Mouse (Mus musculus): ENCODE measurements around the gene Sh3pxd2b. TPM values are rescaled to one million over a fixed set of nuclear protein-coding genes. Genes with fewer than 3 reads are reported as not detected.

Gene Sh3pxd2b
- 33.3 and 48.4 TPM in 2 replicates for polyA plus RNA-seq (2012; rRNA removed)

- TF ChIP-seq CTCF (IDR thresholded peaks at IDR 0.05; ENCODE audit: borderline replicate concordance, extremely low read depth, insufficient read depth, insufficient read length) = no peak
- TF ChIP-seq POLR2A (IDR thresholded peaks at IDR 0.05; ENCODE audit: borderline replicate concordance, extremely low read depth, insufficient read depth, insufficient read length, poor library complexity, severe bottlenecking) = peak; percentile 75; the same call in 1 of the 2 replicates
- peak; percentile 80 for DNase-seq (ENCODE audit: low read depth)
These were observed at the start of gene Sh3pxd2b for GRCm38 (mm10) chr11:32347607-32348432. Sh3pxd2b (plus strand) TSS chr11:32347820.

- no peak for DNase-seq (ENCODE audit: low read depth)
- TF ChIP-seq POLR2A (IDR thresholded peaks at IDR 0.05; ENCODE audit: borderline replicate concordance, extremely low read depth, insufficient read depth, insufficient read length, poor library complexity, severe bottlenecking) = no peak
These were observed 49.6 kb upstream of the Sh3pxd2b start for GRCm38 (mm10) chr11:32297866-32298531.

GRCm38 (mm10) chr11:32298532-32298918, 49.1 kb upstream of the Sh3pxd2b start:
- TF ChIP-seq CTCF (IDR thresholded peaks at IDR 0.05; ENCODE audit: borderline replicate concordance, extremely low read depth, insufficient read depth, insufficient read length) (no peak), POLR2A (IDR thresholded peaks at IDR 0.05; ENCODE audit: borderline replicate concordance, extremely low read depth, insufficient read depth, insufficient read length, poor library complexity, severe bottlenecking) (no peak)

DNA sequence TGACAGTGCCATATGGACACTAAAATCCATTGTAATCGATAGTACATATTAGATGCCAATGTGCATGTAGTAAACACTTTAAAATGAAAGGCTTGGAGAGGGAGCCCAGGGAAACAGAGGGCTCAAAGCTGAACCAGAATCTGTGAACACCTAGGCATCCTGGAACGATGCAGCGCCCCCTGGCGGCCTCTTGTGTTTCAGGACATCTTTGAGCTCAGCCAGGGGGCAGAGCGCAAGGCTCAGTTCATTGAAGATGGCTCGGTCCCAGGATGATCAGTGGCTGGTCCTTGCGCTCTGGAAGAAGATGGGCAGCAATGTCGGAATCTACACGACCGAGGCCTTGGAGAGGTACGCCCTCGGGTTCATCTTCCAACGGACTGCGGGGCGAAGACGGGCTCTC, 47.8 kb upstream of the Sh3pxd2b start, which contains the start of gene Hbq1a:
Gene Hbq1a (plus strand): TSS at position 205 of the 400 bp plus-strand sequence.
- peak; percentile 67 for TF ChIP-seq CTCF (IDR thresholded peaks at IDR 0.05; ENCODE audit: borderline replicate concordance, extremely low read depth, insufficient read depth, insufficient read length)
- DNase-seq (ENCODE audit: low read depth) = peak; percentile 49

More at GRCm38 (mm10) chr11:32298532-32298918, 49.1 kb upstream of the Sh3pxd2b start:
- DNase-seq (ENCODE audit: low read depth) = no peak

DNA sequence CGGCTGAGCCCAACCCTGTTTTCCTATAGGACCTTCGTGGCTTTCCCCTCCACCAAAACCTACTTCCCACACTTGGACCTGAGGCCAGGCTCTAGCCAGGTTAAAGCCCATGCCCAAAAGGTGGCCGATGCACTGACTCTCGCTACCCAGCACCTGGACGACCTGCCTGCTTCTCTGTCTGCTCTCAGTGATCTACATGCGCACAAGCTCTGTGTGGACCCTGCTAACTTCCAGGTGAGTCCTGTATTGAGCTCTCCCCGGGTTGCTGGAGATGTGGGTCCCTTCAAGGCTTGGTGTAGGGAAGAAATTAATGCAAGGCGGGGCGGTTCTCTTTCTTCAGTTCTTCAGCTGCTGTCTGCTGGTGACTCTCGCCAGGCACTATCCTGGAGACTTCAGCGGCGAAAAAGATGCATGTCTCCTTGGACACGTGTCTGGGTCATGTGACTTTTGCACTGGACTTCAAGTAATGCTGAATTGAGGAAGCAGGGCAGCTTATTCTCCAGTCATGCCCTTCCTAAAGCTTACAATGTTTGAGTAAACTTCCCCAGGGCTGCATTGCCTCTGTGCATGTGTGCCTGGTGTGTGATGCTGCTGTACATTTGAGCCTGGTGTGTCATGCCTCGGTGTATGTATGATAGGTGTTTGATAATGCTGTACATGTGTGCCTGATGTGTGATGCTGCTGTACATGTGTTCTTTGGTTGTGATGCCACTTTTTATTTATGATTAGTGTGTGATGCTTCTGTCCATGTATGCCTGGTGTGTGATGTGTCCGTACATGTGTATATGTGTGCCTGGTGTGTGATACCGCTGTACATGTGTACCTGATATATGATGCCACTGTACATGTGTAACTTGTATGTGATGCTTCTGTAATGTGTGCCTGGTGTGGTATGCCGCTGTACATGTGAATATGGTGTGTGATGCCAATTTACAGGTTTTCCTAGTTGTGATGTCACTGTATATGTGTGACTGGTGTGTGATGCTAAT, 47.0 kb upstream of the Sh3pxd2b start:
- TF ChIP-seq POLR2A (IDR thresholded peaks at IDR 0.05; ENCODE audit: borderline replicate concordance, extremely low read depth, insufficient read depth, insufficient read length, poor library complexity, severe bottlenecking) (no peak), CTCF (IDR thresholded peaks at IDR 0.05; ENCODE audit: borderline replicate concordance, extremely low read depth, insufficient read depth, insufficient read length) (no peak)
- DNase-seq (ENCODE audit: low read depth) = peak; percentile 13

DNA sequence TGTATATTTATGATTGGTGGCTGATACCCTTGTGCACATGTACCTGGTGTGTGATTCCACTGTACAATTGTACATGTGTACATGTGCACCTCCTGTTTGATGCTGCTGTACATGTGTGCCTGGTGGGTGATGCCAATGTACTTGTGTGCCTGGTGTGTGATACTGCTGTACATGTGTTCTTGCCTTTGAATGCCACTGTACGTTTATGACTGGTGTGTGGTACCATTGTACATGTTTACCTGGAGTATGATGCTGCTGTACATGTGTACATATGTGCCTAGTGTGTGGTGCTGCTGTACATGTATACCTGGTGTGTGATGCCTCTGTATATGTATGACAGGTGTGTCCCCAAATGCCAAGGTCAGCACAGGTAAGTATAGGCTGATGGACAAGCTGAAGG, 46.1 kb upstream of the Sh3pxd2b start:
- DNase-seq (ENCODE audit: low read depth) = no peak
- no peak for TF ChIP-seq CTCF (IDR thresholded peaks at IDR 0.05; ENCODE audit: borderline replicate concordance, extremely low read depth, insufficient read depth, insufficient read length)
- no peak for TF ChIP-seq POLR2A (IDR thresholded peaks at IDR 0.05; ENCODE audit: borderline replicate concordance, extremely low read depth, insufficient read depth, insufficient read length, poor library complexity, severe bottlenecking)

DNA sequence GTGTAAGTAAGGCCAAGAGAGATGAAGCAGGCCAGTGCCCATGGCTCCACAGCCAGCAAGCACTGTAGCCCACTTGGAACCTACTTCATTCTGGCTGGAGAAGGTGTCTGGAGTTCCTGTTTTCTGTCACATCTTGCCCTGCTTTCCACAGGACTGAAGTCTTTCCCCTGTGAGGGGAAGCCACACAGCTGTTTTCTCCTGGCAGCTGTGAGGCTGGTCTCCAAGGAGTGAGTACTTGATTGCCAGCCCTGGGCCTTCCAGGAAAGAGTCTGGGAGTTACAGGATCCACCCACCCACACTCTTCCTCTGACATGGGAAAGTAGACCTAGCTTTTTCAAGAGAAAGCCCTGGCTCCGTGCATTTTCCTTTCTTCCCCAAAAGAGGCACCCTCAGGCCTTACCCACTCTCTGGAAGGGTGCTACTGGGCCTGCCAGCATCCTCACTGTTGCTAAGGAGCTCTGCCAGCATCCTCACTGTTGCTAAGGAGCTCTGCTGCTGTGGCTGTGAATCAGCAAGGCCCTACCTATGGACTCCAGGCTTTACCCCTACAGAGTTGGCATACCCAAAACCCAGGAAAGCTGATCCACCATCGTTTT, 44.7 kb upstream of the Sh3pxd2b start:
- peak; percentile 62 for DNase-seq (ENCODE audit: low read depth)

GRCm38 (mm10) chr11:32303455-32303854, 44.2 kb upstream of the Sh3pxd2b start:
- no peak for DNase-seq (ENCODE audit: low read depth)
- no peak for TF ChIP-seq POLR2A (IDR thresholded peaks at IDR 0.05; ENCODE audit: borderline replicate concordance, extremely low read depth, insufficient read depth, insufficient read length, poor library complexity, severe bottlenecking)
- TF ChIP-seq CTCF (IDR thresholded peaks at IDR 0.05; ENCODE audit: borderline replicate concordance, extremely low read depth, insufficient read depth, insufficient read length) = no peak

More for the DNA sequence above, 44.7 kb upstream of the Sh3pxd2b start:
- TF ChIP-seq POLR2A (IDR thresholded peaks at IDR 0.05; ENCODE audit: borderline replicate concordance, extremely low read depth, insufficient read depth, insufficient read length, poor library complexity, severe bottlenecking) (no peak), CTCF (IDR thresholded peaks at IDR 0.05; ENCODE audit: borderline replicate concordance, extremely low read depth, insufficient read depth, insufficient read length) (no peak)

DNA sequence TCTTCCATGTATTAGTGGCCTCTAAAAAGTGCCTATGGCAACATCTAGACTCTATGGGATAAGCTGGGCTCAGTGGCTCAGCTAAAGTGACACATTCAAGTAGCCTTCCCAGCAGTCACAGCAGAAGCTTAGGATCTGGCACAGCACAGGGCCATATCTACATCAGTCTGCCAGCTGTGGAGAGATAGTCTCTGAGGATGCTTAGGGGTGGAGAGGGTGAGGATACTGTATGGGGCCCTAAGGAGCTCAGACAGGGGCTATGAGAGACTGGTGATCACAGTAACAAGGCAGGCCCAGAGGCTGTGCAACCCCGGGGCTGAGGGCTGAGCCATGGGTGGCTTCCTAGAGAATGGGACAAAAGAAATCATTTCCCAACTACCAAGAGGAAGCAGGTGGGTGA, 40.6 kb upstream of the Sh3pxd2b start:
- DNase-seq (ENCODE audit: low read depth) = no peak
- no peak for TF ChIP-seq CTCF (IDR thresholded peaks at IDR 0.05; ENCODE audit: borderline replicate concordance, extremely low read depth, insufficient read depth, insufficient read length)
- no peak for TF ChIP-seq POLR2A (IDR thresholded peaks at IDR 0.05; ENCODE audit: borderline replicate concordance, extremely low read depth, insufficient read depth, insufficient read length, poor library complexity, severe bottlenecking)

- no peak for TF ChIP-seq CTCF (IDR thresholded peaks at IDR 0.05; ENCODE audit: borderline replicate concordance, extremely low read depth, insufficient read depth, insufficient read length)
- no peak for TF ChIP-seq POLR2A (IDR thresholded peaks at IDR 0.05; ENCODE audit: borderline replicate concordance, extremely low read depth, insufficient read depth, insufficient read length, poor library complexity, severe bottlenecking)
- no peak for DNase-seq (ENCODE audit: low read depth)
These were observed 38.2 kb upstream of the Sh3pxd2b start for GRCm38 (mm10) chr11:32309446-32309845.
